Mouse (Mus musculus) adrenal gland, adult 2 months (tissue): ENCODE measurements around the gene Mlxip. TPM values are rescaled to one million over a fixed set of nuclear protein-coding genes. Genes with fewer than 3 reads are reported as not detected.

ENCODE experiments used
- polyA plus RNA-seq: library from polyadenylated mRNA; depleted of rRNA; stranded (reverse); fragments of >200 nt; gene quantifications from 2 replicates; pipeline ENCODE4 v1.2.3, GENCODE M21; 2012; rRNA removed
- total RNA-seq, 2 experiments: library from RNA; stranded (reverse); gene quantifications; 2 replicates each; pipeline ENCODE4 v1.2.3; 2021

Mlxip gene
- total and polyA plus RNA-seq, 3 experiments: 15.2 to 45.5 (median 27.4) TPM

Other genes with a start within 250 kb of the Mlxip start
- gene Psmd9, start 225.4 kb upstream of the Mlxip start, total RNA-seq: 10 to 100 TPM; 20.5 to 29.1 TPM
- gene Psmd9, start 225.4 kb upstream of the Mlxip start, polyA plus RNA-seq: 17.9 and 22.6 TPM in 2 replicates
- gene Hpd, start 212.1 kb upstream of the Mlxip start, total RNA-seq: 10 to 100 TPM in 1 of 2 experiments, 1 to 10 TPM in 1; 5.0 to 11.2 TPM
- 1.0 and 2.2 TPM in 2 replicates for gene Hpd, start 212.1 kb upstream of the Mlxip start, polyA plus RNA-seq
- gene Wdr66, start 142.7 kb upstream of the Mlxip start, total RNA-seq: 1 to 10 TPM; 1.0 to 1.2 TPM
- 0.56 and 0.79 TPM in 2 replicates for gene Wdr66, start 142.7 kb upstream of the Mlxip start, polyA plus RNA-seq
- 10 to 100 TPM in 1 of 2 experiments, 1 to 10 TPM in 1; 6.1 to 11.2 TPM for gene Bcl7a, start 51.0 kb upstream of the Mlxip start, total RNA-seq
- gene Bcl7a, start 51.0 kb upstream of the Mlxip start, polyA plus RNA-seq: 5.2 and 6.1 TPM in 2 replicates
- not detected for gene Lrrc43, start 94.5 kb downstream of the Mlxip start, total RNA-seq
- not detected in 2 replicates for gene Lrrc43, start 94.5 kb downstream of the Mlxip start, polyA plus RNA-seq
- gene Il31, start 94.7 kb downstream of the Mlxip start, total RNA-seq: not detected
- not detected in 2 replicates for gene Il31, start 94.7 kb downstream of the Mlxip start, polyA plus RNA-seq
- under 1 TPM in 1 of 2 experiments, not detected in 1; 0.93 TPM for gene B3gnt4, start 115.7 kb downstream of the Mlxip start, total RNA-seq
- 0.18 and 0.56 TPM in 2 replicates for gene B3gnt4, start 115.7 kb downstream of the Mlxip start, polyA plus RNA-seq
- 10 to 100 TPM; 75.9 to 96.1 TPM for gene Diablo, start 129.4 kb downstream of the Mlxip start, total RNA-seq
- 64.6 and 87.2 TPM in 2 replicates for gene Diablo, start 129.4 kb downstream of the Mlxip start, polyA plus RNA-seq
- 10 to 100 TPM in 1 of 2 experiments, 1 to 10 TPM in 1; 4.5 to 10.2 TPM for gene Gm49027, start 130.7 kb downstream of the Mlxip start, total RNA-seq
- 43.0 and 69.6 TPM in 2 replicates for gene Gm49027, start 130.7 kb downstream of the Mlxip start, polyA plus RNA-seq
- 10 to 100 TPM; 37.9 to 50.1 TPM for gene Vps33a, start 178.2 kb downstream of the Mlxip start, total RNA-seq
- 10.7 and 12.5 TPM in 2 replicates for gene Vps33a, start 178.2 kb downstream of the Mlxip start, polyA plus RNA-seq